Mouse (Mus musculus): ENCODE results near the gene Vav3. TPM values are rescaled to one million over a fixed set of nuclear protein-coding genes. Genes with fewer than 3 reads are reported as not detected.

Gene Vav3
- polyA plus RNA-seq, 1 experiment from 2014 or later, result 6.6 TPM

GRCm38 (mm10) chr3:109622816-109623215, 282.4 kb downstream of the Vav3 start:
- Histone ChIP-seq H3K4me2 (replicated peaks) (no peak overlapping the region), H3K9me3 (no peaks in the 10 kb centered on the region), H3K9ac (replicated peaks) (no peak overlapping the region), H3K4me1 (no peaks in the 10 kb centered on the region), H3K36me3 (no peaks in the 10 kb centered on the region), H3K27me3 (no peaks in the 10 kb centered on the region), H3K27ac (replicated peaks) (no peak overlapping the region), H3K4me3 (no peak overlapping the region)
- ATAC-seq (replicated peaks), result no peak
- WGBS, result 55% methylated on average over 1 of the region's 1 CpGs

DNA sequence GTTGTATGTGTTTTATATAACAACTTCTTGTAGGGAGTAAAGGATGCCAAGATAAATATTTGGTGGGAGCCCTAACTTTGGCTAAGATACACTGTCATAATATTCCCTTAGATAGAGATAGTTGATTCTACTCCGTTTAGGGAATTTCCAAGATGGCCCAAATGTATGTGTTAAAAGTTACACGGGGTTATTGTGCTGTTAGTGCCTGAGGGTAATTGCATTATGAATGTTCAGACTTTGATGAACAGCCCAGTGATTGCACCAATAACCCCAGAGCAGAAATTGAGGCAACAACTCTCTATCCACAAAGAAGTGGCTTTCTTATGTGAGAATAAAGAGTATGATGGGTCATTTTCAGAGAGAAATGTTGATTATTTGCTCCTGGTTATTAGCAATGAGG, 283.3 kb downstream of the Vav3 start:
- Histone ChIP-seq H3K36me3 (no peaks in the 10 kb centered on the region), H3K4me2 (replicated peaks) (no peak overlapping the region), H3K27me3 (no peaks in the 10 kb centered on the region), H3K4me1 (no peaks in the 10 kb centered on the region), H3K27ac (replicated peaks) (no peak overlapping the region), H3K9me3 (no peaks in the 10 kb centered on the region), H3K9ac (replicated peaks) (no peak overlapping the region), H3K4me3 (no peak overlapping the region)
- no peak for ATAC-seq (replicated peaks)
- 85% methylated on average over 2 of the region's 2 CpGs for WGBS

DNA sequence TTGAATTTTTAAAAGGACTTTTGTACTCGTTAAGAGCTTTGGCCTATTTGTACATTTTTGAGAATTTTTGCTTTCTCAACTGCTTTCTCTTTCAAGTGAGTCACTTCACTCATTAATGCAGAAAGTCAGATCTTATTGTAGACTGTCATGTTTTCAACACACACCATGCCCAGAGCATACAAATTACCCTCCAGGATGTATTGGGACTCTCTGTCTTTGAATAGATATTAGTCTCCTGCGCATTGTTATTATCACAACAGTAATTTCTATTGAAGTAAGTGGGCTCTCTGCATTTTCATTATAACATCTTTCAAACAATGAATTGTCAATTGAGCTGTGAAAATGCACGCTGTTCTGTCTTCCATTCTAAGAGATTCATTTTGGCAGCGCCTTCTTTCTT, 295.6 kb downstream of the Vav3 start:
- Histone ChIP-seq H3K9me3 (no peaks in the 10 kb centered on the region), H3K9ac (replicated peaks) (no peak overlapping the region), H3K27me3 (no peaks in the 10 kb centered on the region), H3K27ac (replicated peaks) (no peak overlapping the region), H3K4me1 (peaks cover 18% of the 10 kb centered on the region), H3K36me3 (no peaks in the 10 kb centered on the region), H3K4me2 (replicated peaks) (no peak overlapping the region), H3K4me3 (no peak overlapping the region)
- WGBS, result 38% methylated on average over 4 of the region's 4 CpGs
- no peak for ATAC-seq (replicated peaks)

DNA sequence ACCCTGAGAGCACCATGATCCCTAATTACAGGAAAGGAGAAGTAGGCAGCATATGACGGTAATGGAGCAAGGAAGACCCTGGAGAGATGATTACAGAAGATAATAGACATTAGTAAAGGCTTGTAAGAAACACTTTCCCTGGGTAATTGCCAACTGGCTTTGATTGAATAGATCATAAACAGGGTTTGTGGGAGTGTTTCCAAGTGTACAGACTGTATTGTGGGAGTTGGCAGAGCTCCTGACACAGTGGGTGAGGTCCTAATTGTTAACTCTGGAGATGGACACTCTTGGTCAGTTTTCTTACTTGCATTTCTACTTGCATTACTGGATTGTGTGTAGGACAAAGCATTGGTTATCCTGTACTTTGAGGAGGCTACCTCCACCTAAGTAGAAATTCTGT, 298.9 kb downstream of the Vav3 start:
- H3K27ac ChIP-seq (replicated peaks), result no peak overlapping the region
- no peak overlapping the region for H3K4me2 ChIP-seq (replicated peaks)
- H3K9me3 ChIP-seq, result no peaks in the 10 kb centered on the region
- H3K27me3 ChIP-seq, result no peaks in the 10 kb centered on the region
- H3K4me1 ChIP-seq, result peaks cover 18% of the 10 kb centered on the region
- ATAC-seq (replicated peaks), result no peak
- WGBS, result 28% methylated on average over 1 of the region's 1 CpGs
- H3K36me3 ChIP-seq, result no peaks in the 10 kb centered on the region
- H3K4me3 ChIP-seq, result no peak overlapping the region
- no peak overlapping the region for H3K9ac ChIP-seq (replicated peaks)

DNA sequence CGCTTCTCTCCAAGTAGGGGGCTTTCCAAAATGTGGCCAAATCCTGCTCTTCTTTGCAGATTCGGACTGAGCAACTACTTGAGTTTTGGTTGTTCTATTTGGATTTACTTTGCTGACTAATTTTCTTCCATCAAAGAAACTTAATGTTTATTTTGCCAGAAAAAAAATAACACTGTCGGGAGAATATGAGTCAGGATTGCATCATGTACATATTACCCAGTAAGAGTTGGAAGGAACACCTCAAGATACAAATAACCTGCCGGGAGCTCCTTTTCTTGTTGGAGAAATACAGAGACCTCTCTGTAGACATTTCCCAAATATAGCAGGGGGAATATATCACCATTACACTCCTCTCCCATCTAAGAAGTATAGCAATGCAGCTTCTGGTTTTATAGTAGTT, 300.3 kb downstream of the Vav3 start:
- ATAC-seq (replicated peaks), result no peak
- no peak overlapping the region for H3K9ac ChIP-seq (replicated peaks)
- WGBS, result 74% methylated on average over 4 of the region's 4 CpGs
- no peak overlapping the region for H3K27ac ChIP-seq (replicated peaks)
- peaks cover 18% of the 10 kb centered on the region for H3K4me1 ChIP-seq
- H3K9me3 ChIP-seq, result no peaks in the 10 kb centered on the region
- no peaks in the 10 kb centered on the region for H3K36me3 ChIP-seq
- H3K27me3 ChIP-seq, result no peaks in the 10 kb centered on the region
- H3K4me2 ChIP-seq (replicated peaks), result no peak overlapping the region
- no peak overlapping the region for H3K4me3 ChIP-seq

DNA sequence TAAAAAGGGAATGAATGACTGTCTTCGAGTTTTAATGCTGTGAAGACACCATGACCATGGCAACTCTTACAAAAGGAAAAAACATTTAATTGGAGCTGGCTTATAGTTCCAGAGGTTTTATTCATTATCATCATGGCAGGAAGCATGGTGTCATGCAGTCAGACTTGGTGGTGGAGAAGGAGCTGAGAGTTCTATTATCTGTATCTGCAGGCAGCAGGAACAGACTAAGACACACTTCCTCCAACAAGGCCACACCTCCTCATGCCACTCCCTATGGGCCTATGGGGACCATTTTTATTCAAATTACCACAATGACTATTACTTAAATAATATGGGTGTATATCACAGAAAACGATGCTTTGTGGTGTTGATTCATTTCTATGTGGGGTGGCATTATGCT, 307.8 kb downstream of the Vav3 start:
- Histone ChIP-seq H3K4me1 (no peaks in the 10 kb centered on the region), H3K36me3 (no peaks in the 10 kb centered on the region), H3K27me3 (no peaks in the 10 kb centered on the region), H3K4me2 (replicated peaks) (no peak overlapping the region), H3K4me3 (no peak overlapping the region), H3K27ac (replicated peaks) (no peak overlapping the region), H3K9ac (replicated peaks) (no peak overlapping the region), H3K9me3 (no peaks in the 10 kb centered on the region)
- no peak for ATAC-seq (replicated peaks)
- WGBS, result 74% methylated on average over 2 of the region's 2 CpGs

GRCm38 (mm10) chr3:109651479-109651878, 311.0 kb downstream of the Vav3 start:
- Histone ChIP-seq H3K27ac (replicated peaks) (no peak overlapping the region), H3K9me3 (no peaks in the 10 kb centered on the region), H3K4me2 (replicated peaks) (no peak overlapping the region), H3K9ac (replicated peaks) (no peak overlapping the region), H3K4me1 (no peaks in the 10 kb centered on the region), H3K36me3 (no peaks in the 10 kb centered on the region), H3K27me3 (no peaks in the 10 kb centered on the region), H3K4me3 (no peak overlapping the region)
- 94% methylated on average over 3 of the region's 3 CpGs for WGBS
- ATAC-seq (replicated peaks), result no peak

- Histone ChIP-seq H3K27me3 (no peaks in the 10 kb centered on the region), H3K9me3 (no peaks in the 10 kb centered on the region), H3K4me3 (no peak overlapping the region), H3K9ac (replicated peaks) (no peak overlapping the region), H3K4me1 (no peaks in the 10 kb centered on the region), H3K4me2 (replicated peaks) (no peak overlapping the region), H3K36me3 (no peaks in the 10 kb centered on the region), H3K27ac (replicated peaks) (no peak overlapping the region)
- no peak for ATAC-seq (replicated peaks)
- WGBS, result 71% methylated on average over 12 of the region's 12 CpGs
These were observed 312.6 kb downstream of the Vav3 start for GRCm38 (mm10) chr3:109652860-109653631.

DNA sequence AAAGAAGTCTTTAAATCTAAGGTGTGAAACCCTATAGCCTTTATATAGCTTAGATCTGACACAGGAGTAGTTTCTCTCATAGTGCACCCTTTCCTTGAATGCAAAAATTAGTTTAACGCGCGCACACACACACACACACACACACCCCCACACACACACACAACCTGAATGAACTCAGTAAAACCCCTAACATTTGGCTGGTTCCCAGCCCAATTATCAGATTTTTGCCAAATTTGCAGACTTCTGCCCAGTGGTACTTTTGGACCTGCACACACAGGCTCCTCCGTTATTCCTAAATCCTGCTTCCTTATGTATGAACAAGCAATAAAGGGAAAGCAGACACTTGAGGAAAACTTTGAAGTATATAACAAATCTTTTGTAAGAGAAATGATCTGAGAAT, 313.9 kb downstream of the Vav3 start:
- ATAC-seq (replicated peaks), result no peak
- WGBS, result 82% methylated on average over 4 of the region's 4 CpGs
- H3K9me3 ChIP-seq, result no peaks in the 10 kb centered on the region
- H3K4me2 ChIP-seq (replicated peaks), result no peak overlapping the region
- no peaks in the 10 kb centered on the region for H3K36me3 ChIP-seq
- no peaks in the 10 kb centered on the region for H3K27me3 ChIP-seq
- H3K4me3 ChIP-seq, result no peak overlapping the region
- H3K27ac ChIP-seq (replicated peaks), result no peak overlapping the region
- no peaks in the 10 kb centered on the region for H3K4me1 ChIP-seq
- H3K9ac ChIP-seq (replicated peaks), result no peak overlapping the region

DNA sequence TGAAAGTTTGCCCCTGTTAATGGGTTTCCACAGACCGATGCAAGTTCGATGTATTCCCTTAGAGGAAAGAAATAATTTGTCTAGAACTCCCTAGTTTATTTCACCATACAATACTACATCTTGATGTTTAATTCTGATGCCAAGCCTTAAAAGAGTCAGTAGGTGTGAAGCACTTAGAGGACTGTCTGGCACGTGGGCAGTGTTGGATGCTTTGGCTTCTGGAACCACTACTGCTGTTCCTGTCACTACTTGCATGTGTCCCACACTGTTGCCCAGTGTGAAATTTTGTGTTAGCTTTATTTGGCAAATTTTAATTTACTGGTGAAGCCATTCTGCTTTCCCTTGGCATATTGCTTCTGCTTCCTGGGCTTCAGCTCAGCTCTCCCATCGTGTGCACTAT, 331.3 kb downstream of the Vav3 start:
- Histone ChIP-seq H3K9me3 (no peaks in the 10 kb centered on the region), H3K27ac (replicated peaks) (no peak overlapping the region), H3K4me1 (no peaks in the 10 kb centered on the region), H3K4me3 (no peak overlapping the region), H3K36me3 (no peaks in the 10 kb centered on the region), H3K9ac (replicated peaks) (no peak overlapping the region), H3K4me2 (replicated peaks) (no peak overlapping the region), H3K27me3 (no peaks in the 10 kb centered on the region)
- 87% methylated on average over 4 of the region's 4 CpGs for WGBS
- peak; percentile 58 for ATAC-seq (replicated peaks)

DNA sequence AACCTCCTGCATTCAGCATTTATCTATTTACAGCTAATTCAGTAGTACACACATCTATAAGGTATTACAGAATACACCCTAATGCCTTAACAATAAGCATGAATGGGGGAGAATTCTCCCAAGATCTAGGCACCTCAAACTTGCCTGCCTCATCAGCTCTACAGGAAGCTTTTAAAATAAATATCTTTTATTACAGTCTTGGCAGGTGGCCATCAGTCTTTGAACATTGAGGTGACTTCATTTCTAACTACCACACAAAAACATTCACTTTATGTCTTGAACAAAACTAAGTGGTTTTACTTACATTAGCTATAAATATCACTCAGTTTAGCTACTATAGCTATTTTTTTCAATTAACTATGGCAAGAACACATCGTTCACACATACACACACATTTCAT, 332.5 kb downstream of the Vav3 start:
- Histone ChIP-seq H3K4me1 (no peaks in the 10 kb centered on the region), H3K9ac (replicated peaks) (no peak overlapping the region), H3K4me3 (no peak overlapping the region), H3K27ac (replicated peaks) (no peak overlapping the region), H3K9me3 (no peaks in the 10 kb centered on the region), H3K36me3 (no peaks in the 10 kb centered on the region), H3K4me2 (replicated peaks) (no peak overlapping the region), H3K27me3 (no peaks in the 10 kb centered on the region)
- WGBS, result 79% methylated on average over 1 of the region's 1 CpGs
- ATAC-seq (replicated peaks), result no peak

DNA sequence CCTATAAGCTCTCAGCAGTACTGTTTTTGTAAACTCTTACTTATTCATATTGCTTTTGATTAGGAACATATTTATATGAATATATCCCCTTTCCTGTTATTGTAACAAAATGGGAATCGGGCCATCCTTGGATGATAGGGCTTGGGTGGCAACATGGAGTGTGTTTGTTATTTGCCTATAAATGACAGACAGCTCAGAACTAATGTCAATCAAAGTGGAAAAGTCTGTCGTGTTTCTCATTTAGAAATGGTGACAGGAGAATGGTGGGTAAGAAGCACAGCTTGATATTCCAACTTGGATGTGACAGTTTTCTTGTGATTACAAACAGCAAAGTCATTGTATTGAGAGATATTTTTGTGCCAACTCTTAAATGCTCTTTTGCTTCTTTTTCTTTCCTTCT, 339.8 kb downstream of the Vav3 start:
- 64% methylated on average over 2 of the region's 2 CpGs for WGBS
- no peak overlapping the region for H3K4me2 ChIP-seq (replicated peaks)
- no peaks in the 10 kb centered on the region for H3K36me3 ChIP-seq
- no peak overlapping the region for H3K4me3 ChIP-seq
- peaks cover 4% of the 10 kb centered on the region; the same call in 1 of the 2 replicates for H3K4me1 ChIP-seq
- H3K27ac ChIP-seq (replicated peaks), result no peak overlapping the region
- no peak overlapping the region for H3K9ac ChIP-seq (replicated peaks)
- peak; percentile 72 for ATAC-seq (replicated peaks)
- H3K9me3 ChIP-seq, result no peaks in the 10 kb centered on the region
- no peaks in the 10 kb centered on the region for H3K27me3 ChIP-seq

- no peak overlapping the region for H3K27ac ChIP-seq (replicated peaks)
- no peaks in the 10 kb centered on the region for H3K27me3 ChIP-seq
- H3K4me2 ChIP-seq (replicated peaks), result no peak overlapping the region
- H3K9ac ChIP-seq (replicated peaks), result no peak overlapping the region
- H3K36me3 ChIP-seq, result no peaks in the 10 kb centered on the region
- H3K9me3 ChIP-seq, result no peaks in the 10 kb centered on the region
- WGBS, result 85% methylated on average over 5 of the region's 5 CpGs
- no peak overlapping the region for H3K4me3 ChIP-seq
- peaks cover 4% of the 10 kb centered on the region; the same call in 1 of the 2 replicates for H3K4me1 ChIP-seq
- no peak for ATAC-seq (replicated peaks)
These were observed 341.4 kb downstream of the Vav3 start for GRCm38 (mm10) chr3:109681863-109682262.

Data from forebrain, embryonic 15.5 days (tissue).